Mouse (Mus musculus) C2C12 (cell line): ENCODE results near the gene Id4.

ENCODE experiments used
- CTCF ChIP-seq: IDR thresholded peaks from one replicate; pipeline ENCODE4 v1.5.1; 2011; ENCODE audit not compliant: control insufficient read depth, insufficient read depth, insufficient read length
- FOSL1 ChIP-seq: IDR thresholded peaks from one replicate; pipeline ENCODE4 v1.8.0; 2011; ENCODE audit warnings: mild to moderate bottlenecking, low read length; ENCODE audit not compliant: poor library complexity, insufficient read depth, severe bottlenecking
- MAX ChIP-seq: IDR thresholded peaks from one replicate; pipeline ENCODE4 v1.6.1; 2011; ENCODE audit warnings: mild to moderate bottlenecking, control low read depth
- MYOD1 ChIP-seq: IDR thresholded peaks from one replicate; pipeline ENCODE4 v1.6.1; 2011; ENCODE audit warnings: low read depth; ENCODE audit not compliant: control insufficient read depth, insufficient read length
- USF1 ChIP-seq: IDR thresholded peaks from one replicate; pipeline ENCODE4 v1.6.1; 2011; ENCODE audit warnings: low read depth, mild to moderate bottlenecking, control low read depth, moderate library complexity

DNA sequence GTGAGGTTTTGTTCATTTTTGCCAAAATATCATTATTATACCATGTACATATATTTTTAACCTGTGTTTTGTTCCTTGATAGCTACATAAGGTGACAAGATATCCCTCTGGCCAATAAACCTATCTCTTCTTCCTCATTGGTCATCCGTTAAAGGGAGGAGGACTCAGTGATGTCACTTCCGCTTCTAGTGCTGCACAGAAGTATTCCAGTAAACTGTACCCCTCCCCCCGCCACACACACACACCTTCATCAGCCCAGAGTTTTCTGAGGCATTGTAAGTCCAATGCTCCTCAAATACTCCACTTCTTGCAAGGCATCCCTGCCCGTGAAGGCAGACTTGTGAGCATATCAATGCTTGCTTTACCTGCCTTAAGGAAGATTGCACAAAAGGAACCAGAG lies 24.6 kb upstream of the Id4 start:
- TF ChIP-seq CTCF (no peak), MAX (no peak), MYOD1 (no peak), FOSL1 (no peak), USF1 (no peak)
